Mouse (Mus musculus) bone marrow macrophage, adult 2 months (primary cell): Measurements from ENCODE around the gene Lingo4.

ENCODE experiments used
- CTCF ChIP-seq: IDR thresholded peaks from 2 replicates; pipeline ENCODE4 v1.5.1; 2012; ENCODE audit warnings: low read depth, mild to moderate bottlenecking, low read length, moderate library complexity
- POLR2A ChIP-seq: IDR thresholded peaks from 2 replicates; pipeline ENCODE4 v1.6.1; 2012; ENCODE audit warnings: mild to moderate bottlenecking, low read depth, low read length, borderline replicate concordance

DNA sequence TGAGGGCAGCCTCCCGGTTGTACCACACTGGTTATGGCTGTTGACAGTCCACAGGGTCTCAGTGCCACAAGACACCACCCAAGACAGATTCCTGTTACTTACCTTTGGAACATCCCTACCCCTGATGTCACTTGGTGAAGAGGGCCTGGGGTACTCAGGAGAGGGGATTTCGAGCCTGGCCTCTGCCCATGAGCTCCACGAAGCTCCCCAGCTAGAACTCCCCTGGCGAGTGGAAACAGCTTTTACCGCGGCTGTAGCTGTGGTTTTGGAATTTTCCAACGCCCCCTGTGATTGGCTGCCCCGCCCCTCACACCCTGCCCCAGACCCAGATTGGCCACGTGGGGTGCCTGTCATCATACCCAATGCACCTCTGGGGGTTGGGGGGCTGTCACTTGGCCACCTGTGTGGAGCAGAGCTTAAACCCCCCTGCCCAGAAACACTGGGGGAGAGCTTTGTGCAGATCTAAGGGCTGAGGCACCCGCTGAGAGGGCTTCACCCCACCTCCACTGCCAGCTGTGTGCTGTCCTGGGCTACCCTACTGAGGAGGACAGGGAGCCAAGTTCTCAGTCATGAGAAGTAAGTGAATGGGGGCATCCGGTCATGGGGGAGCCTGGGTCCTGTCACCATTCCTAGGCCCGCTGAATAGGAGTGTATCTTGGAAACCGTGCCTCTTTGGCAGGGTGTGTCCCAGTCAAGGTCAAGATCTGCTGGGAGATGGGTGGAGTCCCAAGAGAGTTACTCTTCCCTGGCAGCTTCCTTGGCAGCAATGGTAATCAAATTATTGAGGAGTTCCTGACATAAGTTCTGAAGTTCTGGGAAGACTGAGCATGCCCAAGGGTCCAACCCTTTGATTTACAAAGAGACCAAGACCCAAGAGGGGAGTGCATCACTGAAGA, 21.0 kb upstream of the Lingo4 start:
- TF ChIP-seq CTCF (no peak), POLR2A (no peak)
